Mouse (Mus musculus): Measurements from ENCODE around the gene Ddx56. TPM values are rescaled to one million over a fixed set of nuclear protein-coding genes. Genes with fewer than 3 reads are reported as not detected.

Gene Ddx56
- polyA plus RNA-seq, 1 experiment from 2014 or later: 76.7 TPM

DNA sequence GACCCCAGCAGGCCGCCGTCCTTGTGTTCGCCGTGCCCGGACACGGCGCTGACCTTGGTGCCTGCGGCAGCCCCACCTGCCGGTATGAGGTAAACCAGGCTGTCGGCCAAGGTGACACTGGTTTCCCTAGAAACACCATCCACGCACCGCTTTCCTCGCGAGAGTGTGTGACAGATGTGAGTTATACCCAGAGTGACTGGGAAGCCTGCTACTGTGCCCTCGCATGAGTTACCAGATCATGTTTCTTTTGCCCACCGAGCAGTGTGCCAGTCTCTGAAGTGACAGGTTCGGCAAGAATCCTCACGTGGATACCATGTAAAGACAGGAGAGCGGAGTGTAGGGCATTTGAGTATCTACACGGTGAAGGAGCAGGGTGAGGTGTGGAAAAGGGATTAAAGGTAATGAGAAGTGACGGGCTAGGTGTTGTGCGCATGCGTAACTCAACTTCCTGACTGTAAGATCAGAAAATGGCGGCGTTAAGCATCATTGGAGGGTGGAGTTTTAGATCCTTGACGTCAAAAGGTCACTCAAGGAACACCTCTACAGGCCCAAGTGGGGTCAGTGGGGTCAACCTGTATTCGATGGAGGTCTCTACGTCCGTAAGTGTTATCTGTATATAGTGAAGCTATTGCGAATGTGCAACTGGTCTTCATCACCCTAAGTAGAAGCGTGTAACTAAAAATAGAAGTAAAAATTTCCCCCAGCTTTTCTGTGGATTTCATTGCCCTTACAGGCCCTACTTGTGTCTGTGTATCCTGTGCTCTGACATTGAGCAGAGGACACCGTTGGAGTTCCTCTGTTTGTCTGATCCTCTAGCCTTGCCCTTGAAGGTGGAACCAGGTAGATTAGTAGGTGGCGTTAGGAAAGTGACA, 24.8 kb upstream of the Ddx56 start:
- WGBS: 19% methylated on average over 33 of the region's 33 CpGs
- Histone ChIP-seq H3K4me2 (replicated peaks) (peak overlapping the region; percentile 62), H3K36me3 (peaks cover 5% of the 10 kb centered on the region), H3K4me3 (replicated peaks) (peak overlapping the region; percentile 70), H3K9ac (replicated peaks) (peak overlapping the region; percentile 75), H3K27ac (peak overlapping the region; percentile 85), H3K4me1 (replicated peaks) (peaks cover 11% of the 10 kb centered on the region), H3K27me3 (no peaks in the 10 kb centered on the region), H3K9me3 (no peaks in the 10 kb centered on the region)
- ATAC-seq: peak; percentile 70; the same call in 1 of the 2 replicates

DNA sequence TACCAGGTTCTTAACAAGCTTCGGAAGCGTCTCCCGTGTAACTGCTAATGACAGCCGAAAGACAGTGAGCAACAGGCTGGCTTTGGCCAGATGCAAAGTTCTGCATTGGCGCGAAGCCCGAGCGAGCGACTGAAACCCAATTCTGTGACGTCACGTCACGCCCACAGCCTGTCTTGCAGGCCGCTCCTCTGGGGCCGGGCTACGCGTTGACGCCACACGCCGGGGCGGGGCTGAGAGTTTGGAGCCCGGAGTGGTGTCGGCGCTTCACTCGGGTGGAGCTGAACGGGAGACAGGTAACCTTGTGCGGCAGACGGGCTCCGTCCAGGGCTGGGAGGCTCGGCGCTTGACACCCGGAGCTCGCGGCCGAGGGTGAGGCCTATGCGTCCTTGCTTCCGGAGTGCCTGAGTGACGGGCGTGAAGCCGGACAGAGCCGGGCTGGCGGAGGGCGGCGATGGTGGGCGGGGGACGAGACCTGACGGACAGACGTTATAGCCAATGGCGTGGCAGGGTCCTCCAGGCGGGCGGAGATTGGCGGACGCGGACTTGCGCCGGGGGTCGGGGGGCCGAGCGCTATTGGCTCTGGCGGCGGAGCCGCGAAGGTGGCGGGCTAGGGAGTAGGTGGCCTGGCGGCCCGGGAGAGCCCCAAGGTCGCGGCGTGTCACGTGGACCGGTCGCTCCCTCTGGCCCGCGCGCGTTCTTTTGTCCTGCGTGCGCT, 24.0 kb upstream of the Ddx56 start, which contains the start of gene Ogdh:
Gene Ogdh, plus strand, starts transcription at position 233 of the 715 bp plus-strand sequence.
- peak; percentile 99 for ATAC-seq
- Histone ChIP-seq H3K36me3 (no peaks in the 10 kb centered on the region), H3K4me3 (replicated peaks) (peak within 1 kb of the TSS; percentile 70), H3K9ac (replicated peaks) (peak within 1 kb of the TSS; percentile 75), H3K9me3 (no peaks in the 10 kb centered on the region), H3K4me2 (replicated peaks) (peak within 1 kb of the TSS; percentile 62), H3K4me1 (replicated peaks) (peaks cover 11% of the 10 kb centered on the region), H3K27me3 (no peaks in the 10 kb centered on the region), H3K27ac (peak within 1 kb of the TSS; percentile 85)
- WGBS: under 1% methylated on average over 71 of the region's 77 CpGs

DNA sequence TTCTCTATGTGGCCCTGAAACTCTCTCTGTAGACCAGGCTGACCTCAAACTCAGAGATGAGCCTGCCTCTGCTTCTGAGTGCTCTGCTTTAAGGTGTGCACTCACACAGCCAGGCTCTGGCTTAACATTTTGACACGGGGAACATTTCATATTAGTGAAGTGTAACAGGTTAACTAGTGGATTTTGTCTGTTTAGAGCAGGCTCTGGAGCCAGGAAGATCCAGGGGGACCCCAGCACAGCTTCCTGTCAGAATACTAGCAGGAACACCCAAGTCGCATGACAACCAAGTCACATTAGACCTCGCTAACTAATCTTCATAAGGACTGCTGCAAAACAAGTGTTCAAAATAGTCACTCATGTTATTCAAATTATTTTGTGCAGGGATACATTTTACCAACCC, 23.3 kb upstream of the Ddx56 start:
- peak overlapping the region; percentile 75 for H3K9ac ChIP-seq (replicated peaks)
- H3K27ac ChIP-seq: peak overlapping the region; percentile 85; the same call in 1 of the 2 replicates
- H3K27me3 ChIP-seq: peaks cover 3% of the 10 kb centered on the region; the same call in 1 of the 2 replicates
- H3K4me2 ChIP-seq (replicated peaks): peak overlapping the region; percentile 62
- 24% methylated on average over 3 of the region's 3 CpGs for WGBS
- no peaks in the 10 kb centered on the region for H3K36me3 ChIP-seq
- H3K4me1 ChIP-seq (replicated peaks): peaks cover 11% of the 10 kb centered on the region
- no peaks in the 10 kb centered on the region for H3K9me3 ChIP-seq
- peak overlapping the region; percentile 70 for H3K4me3 ChIP-seq (replicated peaks)
- no peak for ATAC-seq

DNA sequence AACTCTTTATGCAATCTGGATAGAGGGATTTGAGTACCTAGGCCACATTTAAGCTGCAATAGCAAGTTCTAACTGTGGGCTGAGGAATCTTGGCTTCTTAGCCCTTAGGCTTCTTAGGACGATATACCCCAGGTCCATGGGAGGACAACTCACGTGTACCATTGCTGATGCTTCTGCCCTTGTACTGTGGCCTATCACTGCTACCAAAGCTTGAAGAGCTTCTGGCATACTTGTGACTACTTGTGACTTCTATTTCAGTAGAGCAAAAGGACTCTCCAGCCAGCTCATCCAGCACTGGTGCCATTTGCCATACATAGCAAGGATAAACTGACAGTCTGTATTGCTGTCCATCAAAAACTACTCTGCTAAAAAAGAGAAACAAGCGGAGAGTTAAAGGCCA, 22.6 kb upstream of the Ddx56 start:
- Histone ChIP-seq H3K4me3 (replicated peaks) (no peak overlapping the region), H3K36me3 (no peaks in the 10 kb centered on the region), H3K27ac (no peak overlapping the region), H3K9ac (replicated peaks) (no peak overlapping the region), H3K27me3 (peaks cover 4% of the 10 kb centered on the region; the same call in 1 of the 2 replicates), H3K4me2 (replicated peaks) (no peak overlapping the region), H3K9me3 (no peaks in the 10 kb centered on the region), H3K4me1 (replicated peaks) (peaks cover 11% of the 10 kb centered on the region)
- ATAC-seq: no peak
- 94% methylated on average over 3 of the region's 3 CpGs for WGBS

DNA sequence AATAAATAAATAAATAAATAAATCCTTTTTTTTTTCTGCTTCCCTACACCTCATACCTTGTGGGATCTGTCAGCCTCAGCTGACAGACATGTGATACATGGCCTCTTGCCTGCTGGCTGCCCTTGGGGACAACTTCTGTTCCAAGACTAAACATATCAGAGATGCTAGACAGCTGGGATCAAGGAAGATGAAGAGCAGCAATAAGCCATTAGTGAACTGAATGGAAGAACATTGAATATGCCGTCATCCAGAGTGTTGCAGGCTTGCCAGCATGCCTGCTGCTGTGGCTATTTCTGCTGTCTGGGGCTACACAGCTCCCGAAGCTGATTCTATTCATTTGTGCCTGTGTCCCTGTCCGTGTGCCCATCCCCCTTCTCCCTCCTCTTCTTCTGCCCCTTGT, 15.4 kb upstream of the Ddx56 start:
- Histone ChIP-seq H3K4me2 (replicated peaks) (no peak overlapping the region), H3K9me3 (no peaks in the 10 kb centered on the region), H3K4me1 (replicated peaks) (no peaks in the 10 kb centered on the region), H3K27ac (no peak overlapping the region), H3K4me3 (replicated peaks) (no peak overlapping the region), H3K36me3 (no peaks in the 10 kb centered on the region), H3K27me3 (peaks cover 4% of the 10 kb centered on the region; the same call in 1 of the 2 replicates), H3K9ac (replicated peaks) (no peak overlapping the region)
- ATAC-seq: no peak
- WGBS: 82% methylated on average over 3 of the region's 3 CpGs

DNA sequence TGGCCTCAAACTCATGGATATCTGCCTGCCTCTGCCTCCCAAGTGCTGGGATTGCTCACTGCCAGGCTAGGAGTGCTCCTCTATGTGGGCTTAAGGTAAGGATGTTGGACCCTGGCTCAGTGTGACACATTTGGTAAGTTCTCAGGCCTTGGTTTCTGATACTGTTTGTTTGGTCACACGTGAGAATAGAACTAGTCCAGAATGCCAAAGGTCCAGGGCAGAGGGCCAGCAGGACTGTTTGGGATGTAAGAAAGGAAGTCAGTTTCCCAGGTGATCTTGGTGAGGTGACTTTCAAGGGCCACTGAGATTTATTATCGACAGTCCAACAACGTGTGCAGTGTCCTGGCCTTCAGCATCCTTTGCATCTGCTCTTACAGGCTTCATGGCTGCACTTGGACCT, 8.9 kb upstream of the Ddx56 start:
- no peak overlapping the region for H3K4me2 ChIP-seq (replicated peaks)
- H3K4me3 ChIP-seq (replicated peaks): no peak overlapping the region
- no peaks in the 10 kb centered on the region for H3K27me3 ChIP-seq
- no peak overlapping the region for H3K27ac ChIP-seq
- WGBS: 83% methylated on average over 3 of the region's 3 CpGs
- H3K9me3 ChIP-seq: no peaks in the 10 kb centered on the region
- peaks cover 14% of the 10 kb centered on the region for H3K36me3 ChIP-seq
- ATAC-seq: no peak
- H3K4me1 ChIP-seq (replicated peaks): peaks cover 32% of the 10 kb centered on the region
- no peak overlapping the region for H3K9ac ChIP-seq (replicated peaks)

DNA sequence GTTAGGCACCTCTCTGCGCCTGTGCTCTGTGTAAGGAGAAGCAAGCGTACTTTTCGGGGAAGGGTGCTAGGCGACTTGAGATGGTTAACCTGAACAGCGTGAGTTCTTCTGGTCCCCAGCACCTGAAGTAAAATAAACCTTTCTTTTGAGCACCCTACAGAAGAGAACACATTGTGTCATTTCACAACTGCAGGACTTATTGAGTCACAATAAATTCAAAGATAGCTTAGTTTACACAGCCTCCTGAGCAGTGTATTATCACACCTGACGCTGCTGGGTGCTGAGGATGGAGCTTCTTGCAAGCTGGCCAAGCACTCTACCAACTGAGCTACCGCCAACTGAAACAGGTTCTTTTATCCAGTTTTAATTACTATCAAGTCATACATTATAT, 7.5 kb upstream of the Ddx56 start:
- Histone ChIP-seq H3K9me3 (no peaks in the 10 kb centered on the region), H3K4me2 (replicated peaks) (peak overlapping the region; percentile 95), H3K36me3 (peaks cover 27% of the 10 kb centered on the region), H3K4me1 (replicated peaks) (peaks cover 32% of the 10 kb centered on the region), H3K27me3 (no peaks in the 10 kb centered on the region), H3K9ac (replicated peaks) (peak overlapping the region; percentile 98), H3K27ac (peak overlapping the region; percentile 92), H3K4me3 (replicated peaks) (peak overlapping the region; percentile 98)
- ATAC-seq: no peak; the same call in 1 of the 2 replicates
- WGBS: 23% methylated on average over 7 of the region's 7 CpGs

DNA sequence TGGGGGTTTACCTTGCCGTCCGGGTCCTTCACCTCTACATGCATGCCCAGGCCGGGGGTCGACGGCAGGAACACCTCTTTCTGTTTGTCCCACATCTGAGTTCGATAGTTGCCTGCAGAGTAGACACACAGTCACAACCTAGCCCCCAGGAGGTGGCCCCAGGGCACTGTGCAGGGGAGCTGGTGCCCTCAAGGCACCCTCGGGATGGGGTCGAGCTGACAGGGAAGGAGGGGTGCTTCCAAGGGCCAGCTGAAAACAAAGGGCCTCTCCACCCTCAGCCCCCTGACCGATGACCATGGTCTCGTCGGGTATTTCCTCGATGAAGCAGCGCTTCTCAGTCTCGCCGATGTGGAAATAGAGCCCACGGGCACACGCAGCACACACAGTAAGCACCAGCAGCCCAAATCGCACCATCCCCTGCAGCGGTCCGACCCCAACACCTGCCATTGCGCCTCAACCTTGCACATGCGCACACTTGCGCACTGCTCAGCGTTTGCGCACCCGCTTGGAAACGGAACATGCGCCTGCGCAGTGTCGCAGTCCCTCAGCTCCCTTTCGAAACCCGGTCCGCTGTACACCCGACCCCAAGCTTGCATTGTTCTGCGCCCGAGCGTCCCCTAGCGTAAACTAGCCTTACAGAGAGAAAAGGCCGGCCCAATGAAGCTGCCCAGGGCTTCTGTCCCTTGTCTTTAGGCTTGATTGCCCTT, 7.0 kb upstream of the Ddx56 start, which contains the start of gene Tmed4:
Gene Tmed4, minus strand, starts transcription at position 484 of the 707 bp plus-strand sequence.
- Histone ChIP-seq H3K27me3 (no peaks in the 10 kb centered on the region), H3K4me2 (replicated peaks) (peak within 1 kb of the TSS; percentile 95), H3K27ac (peak within 1 kb of the TSS; percentile 92), H3K9ac (replicated peaks) (peak within 1 kb of the TSS; percentile 98), H3K9me3 (no peaks in the 10 kb centered on the region), H3K4me1 (replicated peaks) (peaks cover 32% of the 10 kb centered on the region), H3K4me3 (replicated peaks) (peak within 1 kb of the TSS; percentile 98), H3K36me3 (peaks cover 30% of the 10 kb centered on the region)
- peak; percentile 96 for ATAC-seq
- WGBS: under 1% methylated on average over 39 of the region's 39 CpGs

DNA sequence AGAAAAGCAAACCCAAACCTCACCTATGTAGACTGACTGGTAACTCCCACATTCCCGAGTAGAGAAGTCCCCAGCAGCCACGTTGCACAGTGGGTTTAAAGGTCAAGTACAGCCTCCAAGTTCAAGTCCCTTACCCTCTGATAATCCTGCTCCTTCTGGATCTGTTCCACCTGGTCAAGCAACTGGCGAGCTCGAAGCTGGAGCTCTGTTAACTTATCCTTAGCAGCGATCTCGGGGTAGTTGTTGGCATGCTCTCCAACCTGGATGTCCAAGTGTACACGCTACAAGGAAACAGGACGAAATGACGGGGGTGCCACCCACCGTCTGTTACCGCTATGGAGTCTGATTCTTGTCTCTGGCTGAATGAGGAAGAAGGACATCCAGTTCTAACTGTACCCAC, 6.0 kb upstream of the Ddx56 start:
- no peak for ATAC-seq
- Histone ChIP-seq H3K36me3 (peaks cover 34% of the 10 kb centered on the region), H3K4me1 (replicated peaks) (peaks cover 33% of the 10 kb centered on the region), H3K9ac (replicated peaks) (peak overlapping the region; percentile 98), H3K4me2 (replicated peaks) (peak overlapping the region; percentile 95), H3K9me3 (no peaks in the 10 kb centered on the region), H3K4me3 (replicated peaks) (peak overlapping the region; percentile 98), H3K27me3 (no peaks in the 10 kb centered on the region), H3K27ac (no peak overlapping the region)
- WGBS: 65% methylated on average over 11 of the region's 11 CpGs

DNA sequence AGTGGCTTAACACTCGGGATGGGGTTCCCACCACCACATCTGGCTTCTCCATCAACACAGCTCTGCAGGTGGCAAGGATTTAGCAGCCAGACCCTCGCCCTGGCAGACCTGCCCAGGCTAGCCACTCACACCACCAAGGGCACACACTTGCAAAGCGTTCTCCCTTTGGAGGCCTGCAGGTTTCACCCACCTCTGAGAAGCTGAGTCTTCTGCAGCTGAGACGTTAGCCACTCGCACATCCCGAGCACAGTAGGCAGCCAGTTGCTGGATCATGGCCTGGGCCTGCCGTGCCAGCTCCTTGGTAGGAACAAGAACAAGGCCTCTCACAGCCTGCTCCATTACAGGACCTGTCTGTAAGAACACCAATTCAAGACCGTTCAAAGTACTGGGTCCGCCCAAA, 951 bp downstream of the Ddx56 start:
- Histone ChIP-seq H3K27me3 (no peaks in the 10 kb centered on the region), H3K9me3 (no peaks in the 10 kb centered on the region), H3K4me1 (replicated peaks) (peaks cover 16% of the 10 kb centered on the region), H3K4me3 (replicated peaks) (peak overlapping the region; percentile 95), H3K27ac (no peak overlapping the region), H3K4me2 (replicated peaks) (peak overlapping the region; percentile 89), H3K9ac (replicated peaks) (peak overlapping the region; percentile 95), H3K36me3 (peaks cover 68% of the 10 kb centered on the region)
- ATAC-seq: no peak
- WGBS: 74% methylated on average over 9 of the region's 9 CpGs

DNA sequence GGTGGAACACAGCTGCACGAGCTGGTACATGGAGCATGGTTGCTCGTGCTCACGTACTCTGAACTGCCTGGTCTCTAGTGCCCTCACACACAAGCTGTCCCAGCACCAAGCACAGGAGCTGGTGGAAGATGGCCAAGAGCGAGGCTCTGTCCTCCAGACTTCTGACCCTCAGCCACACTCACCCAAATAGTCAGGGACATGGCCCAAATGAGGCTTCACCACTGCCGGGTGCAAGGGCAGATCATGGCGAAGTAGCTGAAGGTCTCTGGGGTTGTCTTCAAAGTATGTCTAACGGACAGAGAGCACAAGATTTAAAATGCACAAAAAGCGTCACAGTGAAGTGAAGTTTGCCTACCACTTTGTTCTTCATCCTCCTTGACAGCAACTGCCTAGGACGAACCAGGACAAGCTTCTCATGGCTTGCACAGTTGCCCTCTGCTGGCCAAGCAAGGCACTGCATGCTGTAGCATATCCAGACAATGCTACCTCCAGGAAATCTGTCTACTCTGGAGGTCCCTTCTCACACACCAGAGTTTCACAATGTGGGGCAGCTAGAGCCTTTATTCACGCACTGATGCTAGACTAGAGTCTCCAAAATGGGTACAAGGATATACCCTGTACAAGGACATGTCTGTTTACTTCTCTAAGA, 6.0 kb downstream of the Ddx56 start:
- WGBS: 74% methylated on average over 10 of the region's 10 CpGs
- Histone ChIP-seq H3K4me2 (replicated peaks) (no peak overlapping the region), H3K27me3 (no peaks in the 10 kb centered on the region), H3K4me1 (replicated peaks) (peaks cover 5% of the 10 kb centered on the region), H3K9me3 (no peaks in the 10 kb centered on the region), H3K27ac (no peak overlapping the region), H3K9ac (replicated peaks) (no peak overlapping the region), H3K36me3 (peaks cover 89% of the 10 kb centered on the region), H3K4me3 (replicated peaks) (no peak overlapping the region)
- peak; percentile 72 for ATAC-seq

All from midbrain, embryonic 13.5 days (tissue).